Mouse (Mus musculus): Measurements from ENCODE around the gene Foxp1.

DNA sequence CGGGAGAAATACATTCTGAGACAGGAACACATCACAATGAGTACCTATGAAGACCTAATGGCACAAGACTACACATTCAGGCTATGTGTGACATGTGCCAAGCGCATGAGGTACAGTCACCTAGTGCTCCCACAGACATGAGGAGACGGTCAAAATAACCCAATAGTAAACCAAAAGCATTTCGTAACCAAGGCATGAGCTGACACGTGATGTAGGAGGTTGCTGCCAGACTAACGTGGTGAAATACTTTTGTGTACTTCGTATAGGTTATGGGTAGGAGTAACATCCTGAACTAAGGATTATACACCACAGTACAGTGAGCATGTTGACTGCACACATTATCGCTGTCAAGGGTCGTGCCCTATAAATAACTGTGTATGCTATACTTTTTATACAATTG, 520.9 kb downstream of the Foxp1 start:
- TF ChIP-seq CTCF (IDR thresholded peaks at IDR 0.05; ENCODE audit: control insufficient read depth, insufficient read depth, low read length) = no peak
- no peak for TF ChIP-seq POLR2A (IDR thresholded peaks at IDR 0.05; ENCODE audit: borderline replicate concordance, control insufficient read depth, low read depth, low read length)

Data from bone marrow, adult 2 months (tissue).